Mouse (Mus musculus): ENCODE measurements around the gene Rdh16f1. TPM values are rescaled to one million over a fixed set of nuclear protein-coding genes. Genes with fewer than 3 reads are reported as not detected.
"Not testable (repeated sequence)": the region's sequence is repeated elsewhere in the genome, so short reads cannot be mapped to it uniquely, and the experiment has no call there.

The Rdh16f1 gene
- total and polyA plus RNA-seq, 2 experiments: not detected

DNA sequence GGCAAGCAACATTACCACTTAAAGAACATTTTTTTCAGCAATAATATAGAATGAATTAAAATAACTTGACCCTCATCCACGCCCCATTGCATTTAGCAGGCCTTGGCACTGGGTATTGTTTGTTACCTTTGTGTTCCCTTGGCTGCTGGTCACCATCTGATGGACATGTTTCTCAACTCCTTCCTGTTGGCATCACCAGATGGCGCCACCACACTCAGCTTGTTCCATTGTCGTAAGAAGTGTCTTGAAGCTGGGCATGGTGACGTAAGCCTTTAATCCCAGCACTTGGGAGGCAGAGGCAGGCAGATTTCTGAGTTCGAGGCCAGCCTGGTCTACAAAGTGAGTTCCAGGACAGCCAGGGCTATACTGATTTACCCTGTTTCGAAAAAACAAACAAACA is 65.8 kb downstream of the Rdh16f1 start:
- H3K4me1 ChIP-seq (ENCODE audit: control insufficient read depth, insufficient read depth, low read length): peaks cover 6% of the 10 kb centered on the region
- no peaks in the 10 kb centered on the region for H3K27me3 ChIP-seq (ENCODE audit: control insufficient read depth, insufficient read depth, low read length)
- no peak overlapping the region for H3K27ac ChIP-seq (replicated peaks; ENCODE audit: insufficient read depth, low read depth, low read length)
- no peak overlapping the region for H3K4me3 ChIP-seq (ENCODE audit: insufficient read depth, low read depth, low read length)
- 41% methylated on average over 6 of the region's 6 CpGs for WGBS
- H3K79me2 ChIP-seq (ENCODE audit: control insufficient read depth, insufficient read depth, low read length): no peaks in the 10 kb centered on the region
- no peak for TF ChIP-seq POLR2A (IDR thresholded peaks at IDR 0.05; ENCODE audit: extremely low read depth, insufficient read depth, low read length)
- peak; percentile 61; the same call in 1 of the 2 replicates for TF ChIP-seq CTCF (IDR thresholded peaks at IDR 0.05; ENCODE audit: low read depth, low read length)
- no peaks in the 10 kb centered on the region for H3K36me3 ChIP-seq (ENCODE audit: control insufficient read depth, insufficient read depth, low read length)
- H3K9ac ChIP-seq (ENCODE audit: low read depth, low read length): no peak overlapping the region
- DNase-seq (ENCODE audit: extremely low read depth, low read depth, low spot score): peak; percentile 91

DNA sequence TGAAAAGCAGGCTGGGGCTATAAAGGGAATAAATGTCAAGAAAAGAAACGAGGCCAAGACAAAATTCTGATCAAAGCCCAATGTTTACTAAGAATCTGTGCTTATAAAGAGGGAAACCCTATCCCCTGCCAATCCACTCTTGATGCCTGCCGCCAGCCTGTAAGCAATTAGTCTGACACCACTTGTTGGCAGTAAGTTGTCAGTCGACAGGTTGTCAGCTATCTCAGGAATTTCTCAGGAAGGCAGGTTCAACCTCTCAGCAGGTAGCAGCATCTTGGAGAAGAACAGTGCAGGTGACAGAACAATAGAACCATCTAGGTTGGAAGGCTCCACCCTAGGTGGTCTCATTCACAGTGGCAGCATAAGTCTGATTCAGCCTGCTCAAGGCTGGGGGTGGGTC is 69.5 kb downstream of the Rdh16f1 start:
- no peak for DNase-seq (ENCODE audit: extremely low read depth, low read depth, low spot score)
- H3K36me3 ChIP-seq (ENCODE audit: control insufficient read depth, insufficient read depth, low read length): no peaks in the 10 kb centered on the region
- TF ChIP-seq CTCF (IDR thresholded peaks at IDR 0.05; ENCODE audit: low read depth, low read length) (no peak), POLR2A (IDR thresholded peaks at IDR 0.05; ENCODE audit: extremely low read depth, insufficient read depth, low read length) (no peak)
- H3K4me1 ChIP-seq (ENCODE audit: control insufficient read depth, insufficient read depth, low read length): peaks cover 4% of the 10 kb centered on the region; the same call in 1 of the 2 replicates
- no peak overlapping the region for H3K4me3 ChIP-seq (ENCODE audit: insufficient read depth, low read depth, low read length)
- no peak overlapping the region for H3K27ac ChIP-seq (replicated peaks; ENCODE audit: insufficient read depth, low read depth, low read length)
- no peak overlapping the region for H3K9ac ChIP-seq (ENCODE audit: low read depth, low read length)
- H3K79me2 ChIP-seq (ENCODE audit: control insufficient read depth, insufficient read depth, low read length): no peaks in the 10 kb centered on the region
- WGBS: 90% methylated on average over 3 of the region's 3 CpGs
- no peaks in the 10 kb centered on the region for H3K27me3 ChIP-seq (ENCODE audit: control insufficient read depth, insufficient read depth, low read length)

DNA sequence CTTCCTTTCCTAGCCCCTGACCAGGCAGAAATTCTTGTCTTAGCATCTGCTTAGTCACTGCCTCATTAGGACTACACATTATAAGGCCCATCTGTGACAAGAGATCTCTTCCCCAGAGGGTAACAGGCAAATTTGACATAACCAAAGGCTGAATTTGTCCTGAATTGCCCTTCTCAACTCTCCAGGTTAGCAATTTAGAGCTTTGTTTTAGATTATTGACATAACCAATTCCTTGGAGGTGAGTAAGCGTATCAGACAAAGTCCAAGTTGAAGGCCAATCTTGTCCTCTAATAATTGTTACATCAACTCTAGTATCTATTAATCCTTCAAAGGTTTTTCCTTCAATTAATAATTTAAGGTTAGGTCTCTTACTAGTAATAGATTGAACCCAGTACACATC is 74.6 kb downstream of the Rdh16f1 start:
- H3K4me3 ChIP-seq (ENCODE audit: insufficient read depth, low read depth, low read length); H3K4me1 ChIP-seq (ENCODE audit: control insufficient read depth, insufficient read depth, low read length); H3K36me3 ChIP-seq (ENCODE audit: control insufficient read depth, insufficient read depth, low read length); H3K79me2 ChIP-seq (ENCODE audit: control insufficient read depth, insufficient read depth, low read length); H3K27ac ChIP-seq (replicated peaks; ENCODE audit: insufficient read depth, low read depth, low read length); H3K9ac ChIP-seq (ENCODE audit: low read depth, low read length); H3K27me3 ChIP-seq (ENCODE audit: control insufficient read depth, insufficient read depth, low read length): not testable (repeated sequence)
- WGBS: 48% methylated on average over 1 of the region's 1 CpGs
- DNase-seq (ENCODE audit: extremely low read depth, low read depth, low spot score): peak; percentile 47

DNA sequence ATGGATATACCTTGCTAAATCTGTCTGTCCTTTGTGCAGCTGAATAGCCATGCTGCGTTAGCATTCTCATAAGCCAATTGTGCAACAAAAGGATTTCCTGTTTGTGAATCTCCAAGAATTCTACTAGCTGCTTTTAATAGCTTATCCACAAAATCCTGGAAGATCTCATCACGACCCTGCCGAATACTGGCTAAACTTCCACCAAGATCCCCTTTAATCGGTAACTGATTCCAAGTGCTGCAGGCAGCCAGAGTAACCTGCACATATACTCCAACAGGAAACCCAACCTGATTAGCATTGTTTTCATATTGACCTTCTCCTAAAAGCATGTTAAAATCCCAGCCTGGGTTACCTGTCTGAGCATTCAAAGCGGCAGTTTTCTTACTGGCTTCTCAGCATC is 75.7 kb downstream of the Rdh16f1 start:
- no peaks in the 10 kb centered on the region for H3K79me2 ChIP-seq (ENCODE audit: control insufficient read depth, insufficient read depth, low read length)
- H3K4me1 ChIP-seq (ENCODE audit: control insufficient read depth, insufficient read depth, low read length): no peaks in the 10 kb centered on the region; the same call in 1 of the 2 replicates
- TF ChIP-seq CTCF (IDR thresholded peaks at IDR 0.05; ENCODE audit: low read depth, low read length) (no peak), POLR2A (IDR thresholded peaks at IDR 0.05; ENCODE audit: extremely low read depth, insufficient read depth, low read length) (no peak)
- peak overlapping the region; percentile 40 for H3K27ac ChIP-seq (replicated peaks; ENCODE audit: insufficient read depth, low read depth, low read length)
- no peak overlapping the region for H3K4me3 ChIP-seq (ENCODE audit: insufficient read depth, low read depth, low read length)
- WGBS: 29% methylated on average over 5 of the region's 5 CpGs
- no peak overlapping the region for H3K9ac ChIP-seq (ENCODE audit: low read depth, low read length)
- no peaks in the 10 kb centered on the region for H3K27me3 ChIP-seq (ENCODE audit: control insufficient read depth, insufficient read depth, low read length)
- H3K36me3 ChIP-seq (ENCODE audit: control insufficient read depth, insufficient read depth, low read length): no peaks in the 10 kb centered on the region
- no peak for DNase-seq (ENCODE audit: extremely low read depth, low read depth, low spot score)

DNA sequence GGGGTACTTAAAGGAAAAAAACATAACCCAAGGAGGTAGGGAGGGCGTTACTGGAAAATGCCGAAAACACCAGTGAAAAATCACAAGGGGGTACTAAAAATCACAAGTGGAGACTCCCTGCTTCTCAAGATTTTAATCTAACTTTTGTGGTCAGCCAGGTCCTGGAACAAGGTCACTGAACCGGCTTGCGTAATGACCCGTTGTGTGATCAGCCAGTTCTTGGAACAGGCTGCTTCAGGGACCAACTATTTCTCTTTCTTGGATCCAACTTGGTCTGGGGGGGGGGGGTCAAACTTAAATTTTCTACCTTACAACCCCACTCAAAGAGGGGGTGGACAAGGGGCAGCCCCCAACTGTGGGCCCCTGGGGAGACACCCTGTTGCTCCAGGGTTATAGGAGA is 78.2 kb downstream of the Rdh16f1 start:
- WGBS: 48% methylated on average over 5 of the region's 5 CpGs
- H3K27ac ChIP-seq (replicated peaks; ENCODE audit: insufficient read depth, low read depth, low read length); H3K79me2 ChIP-seq (ENCODE audit: control insufficient read depth, insufficient read depth, low read length); H3K4me3 ChIP-seq (ENCODE audit: insufficient read depth, low read depth, low read length); H3K36me3 ChIP-seq (ENCODE audit: control insufficient read depth, insufficient read depth, low read length); H3K27me3 ChIP-seq (ENCODE audit: control insufficient read depth, insufficient read depth, low read length); H3K9ac ChIP-seq (ENCODE audit: low read depth, low read length); H3K4me1 ChIP-seq (ENCODE audit: control insufficient read depth, insufficient read depth, low read length): not testable (repeated sequence)
- DNase-seq (ENCODE audit: extremely low read depth, low read depth, low spot score): peak; percentile 78

DNA sequence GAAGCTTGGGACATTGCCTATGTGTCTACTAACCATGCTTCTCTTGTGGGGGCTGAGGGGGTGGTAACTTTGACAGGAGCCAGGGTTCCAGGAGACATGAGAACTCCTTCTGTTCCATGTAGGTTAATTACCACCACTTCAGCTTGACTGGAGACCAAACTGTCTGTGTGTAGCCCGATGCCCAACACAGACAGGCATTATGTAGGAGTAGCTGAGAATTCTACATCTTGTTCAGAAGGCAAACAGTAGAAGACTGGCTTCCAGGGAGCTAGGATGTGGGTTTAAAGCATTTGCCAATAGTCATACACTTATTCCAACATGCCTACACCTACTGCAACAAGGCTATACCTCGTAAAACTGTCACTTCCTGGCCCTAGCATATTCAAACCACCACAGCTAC is 79.0 kb downstream of the Rdh16f1 start:
- DNase-seq (ENCODE audit: extremely low read depth, low read depth, low spot score): no peak
- H3K4me1 ChIP-seq (ENCODE audit: control insufficient read depth, insufficient read depth, low read length): no peaks in the 10 kb centered on the region; the same call in 1 of the 2 replicates
- H3K4me3 ChIP-seq (ENCODE audit: insufficient read depth, low read depth, low read length): no peak overlapping the region
- H3K9ac ChIP-seq (ENCODE audit: low read depth, low read length): no peak overlapping the region
- no peaks in the 10 kb centered on the region for H3K36me3 ChIP-seq (ENCODE audit: control insufficient read depth, insufficient read depth, low read length)
- no peaks in the 10 kb centered on the region for H3K79me2 ChIP-seq (ENCODE audit: control insufficient read depth, insufficient read depth, low read length)
- no peak overlapping the region for H3K27ac ChIP-seq (replicated peaks; ENCODE audit: insufficient read depth, low read depth, low read length)
- no peak for TF ChIP-seq CTCF (IDR thresholded peaks at IDR 0.05; ENCODE audit: low read depth, low read length)
- TF ChIP-seq POLR2A (IDR thresholded peaks at IDR 0.05; ENCODE audit: extremely low read depth, insufficient read depth, low read length): no peak
- H3K27me3 ChIP-seq (ENCODE audit: control insufficient read depth, insufficient read depth, low read length): no peaks in the 10 kb centered on the region
- 97% methylated on average over 2 of the region's 2 CpGs for WGBS

Data from liver, adult 2 months (tissue).